Mouse (Mus musculus) embryonic facial prominence, embryonic 11.5 days (tissue): Measurements from ENCODE around the gene Elmo1. TPM values are rescaled to one million over a fixed set of nuclear protein-coding genes. Genes with fewer than 3 reads are reported as not detected.

Source experiments
- ATAC-seq: fragments of 200-750 bp; cut with Nextera tagmentation; replicated peaks from 2 replicates; pipeline ENCODE4 v1.8.0; 2017; ENCODE audit warnings: low read depth; ENCODE audit not compliant: insufficient number of reproducible peaks, low FRiP score, low TSS enrichment
- DNase-seq: peaks from one replicate; pipeline ENCODE4 v3.0.0-alpha.2; 2015; ENCODE audit warnings: low spot score
- H3K27ac ChIP-seq: fragments of 300-500 bp; sonication (generic); replicated peaks from 2 replicates; pipeline ENCODE4 v1.5.1; 2014; ENCODE audit warnings: mild to moderate bottlenecking, low read depth, low read length, control low read depth
- H3K27me3 ChIP-seq: fragments of 300-500 bp; sonication (generic); 2 replicates; pipeline ENCODE4 v1.6.1; 2014; ENCODE audit warnings: mild to moderate bottlenecking, low read length, moderate library complexity, mixed read lengths; ENCODE audit not compliant: control insufficient read depth, insufficient read depth
- H3K36me3 ChIP-seq: fragments of 300-500 bp; sonication (generic); replicated peaks from 2 replicates; pipeline ENCODE4 v1.6.1; 2014; ENCODE audit warnings: low read depth, mild to moderate bottlenecking, low read length, moderate library complexity, mixed read lengths; ENCODE audit not compliant: control insufficient read depth, insufficient read depth
- H3K4me1 ChIP-seq: fragments of 300-500 bp; sonication (generic); 2 replicates; pipeline ENCODE4 v1.6.1; 2014; ENCODE audit warnings: low read length, mixed read lengths; ENCODE audit not compliant: control insufficient read depth, insufficient read depth
- H3K4me2 ChIP-seq: fragments of 300-500 bp; sonication (generic); 2 replicates; pipeline ENCODE4 v1.6.1; 2014; ENCODE audit warnings: low read depth, mild to moderate bottlenecking, control low read depth, low read length, moderate library complexity
- H3K4me3 ChIP-seq: fragments of 300-500 bp; sonication (generic); 2 replicates; pipeline ENCODE4 v1.5.1; 2014; ENCODE audit warnings: low read depth, low read length, control low read depth
- H3K9ac ChIP-seq: fragments of 300-500 bp; sonication (generic); replicated peaks from 2 replicates; pipeline ENCODE4 v1.6.1; 2014; ENCODE audit warnings: mild to moderate bottlenecking, control low read depth, low read length
- H3K9me3 ChIP-seq: fragments of 300-500 bp; sonication (generic); replicated peaks from 2 replicates; pipeline ENCODE4 v1.6.1; 2016; ENCODE audit warnings: mild to moderate bottlenecking, low read length, inconsistent platforms, mixed read lengths; ENCODE audit not compliant: control insufficient read depth
- WGBS: fragments of 180-500 bp; shearing (Covaris S2); extraction: QIAGEN DNeasy Blood & Tissue Kit; methylation state at CpG from one replicate; pipeline ENCODE4 v1.1.7; 2014; 5-methylcytosine and 5-hydroxymethylcytosine counted together
- polyA plus RNA-seq: library from polyadenylated mRNA; unstranded; fragments of >200 nt; fragmentation: Nextera tagmentation; extraction: Ambion mirVana; gene quantifications from 2 replicates; pipeline ENCODE4 v1.2.1, GENCODE M21; 2014

Gene Elmo1
- polyA plus RNA-seq, 1 experiment from 2014 or later, result 8.8 TPM

- DNase-seq (no peak), ATAC-seq (no peak)
- H3K9ac ChIP-seq, result no peak overlapping the region
- no peaks in the 10 kb centered on the region for H3K36me3 ChIP-seq
- no peak overlapping the region for H3K4me2 ChIP-seq
- H3K27me3 ChIP-seq, result no peaks in the 10 kb centered on the region
- H3K9me3 ChIP-seq, result no peaks in the 10 kb centered on the region
- 62% methylated on average over 10 of the region's 10 CpGs for WGBS
- no peak overlapping the region for H3K4me3 ChIP-seq
- no peaks in the 10 kb centered on the region for H3K4me1 ChIP-seq
- no peak overlapping the region for H3K27ac ChIP-seq
Measured at GRCm38 (mm10) chr13:20507381-20508129, 417.2 kb downstream of the Elmo1 start.

GRCm38 (mm10) chr13:20511026-20511425, 420.6 kb downstream of the Elmo1 start:
- no peaks in the 10 kb centered on the region for H3K4me1 ChIP-seq
- H3K27me3 ChIP-seq, result no peaks in the 10 kb centered on the region
- no peak overlapping the region for H3K9ac ChIP-seq
- H3K9me3 ChIP-seq, result no peaks in the 10 kb centered on the region
- ATAC-seq, result no peak
- no peak overlapping the region for H3K4me3 ChIP-seq
- no peaks in the 10 kb centered on the region for H3K36me3 ChIP-seq
- no peak overlapping the region for H3K27ac ChIP-seq
- DNase-seq, result no peak
- WGBS, result 93% methylated on average over 4 of the region's 4 CpGs
- H3K4me2 ChIP-seq, result no peak overlapping the region

DNA sequence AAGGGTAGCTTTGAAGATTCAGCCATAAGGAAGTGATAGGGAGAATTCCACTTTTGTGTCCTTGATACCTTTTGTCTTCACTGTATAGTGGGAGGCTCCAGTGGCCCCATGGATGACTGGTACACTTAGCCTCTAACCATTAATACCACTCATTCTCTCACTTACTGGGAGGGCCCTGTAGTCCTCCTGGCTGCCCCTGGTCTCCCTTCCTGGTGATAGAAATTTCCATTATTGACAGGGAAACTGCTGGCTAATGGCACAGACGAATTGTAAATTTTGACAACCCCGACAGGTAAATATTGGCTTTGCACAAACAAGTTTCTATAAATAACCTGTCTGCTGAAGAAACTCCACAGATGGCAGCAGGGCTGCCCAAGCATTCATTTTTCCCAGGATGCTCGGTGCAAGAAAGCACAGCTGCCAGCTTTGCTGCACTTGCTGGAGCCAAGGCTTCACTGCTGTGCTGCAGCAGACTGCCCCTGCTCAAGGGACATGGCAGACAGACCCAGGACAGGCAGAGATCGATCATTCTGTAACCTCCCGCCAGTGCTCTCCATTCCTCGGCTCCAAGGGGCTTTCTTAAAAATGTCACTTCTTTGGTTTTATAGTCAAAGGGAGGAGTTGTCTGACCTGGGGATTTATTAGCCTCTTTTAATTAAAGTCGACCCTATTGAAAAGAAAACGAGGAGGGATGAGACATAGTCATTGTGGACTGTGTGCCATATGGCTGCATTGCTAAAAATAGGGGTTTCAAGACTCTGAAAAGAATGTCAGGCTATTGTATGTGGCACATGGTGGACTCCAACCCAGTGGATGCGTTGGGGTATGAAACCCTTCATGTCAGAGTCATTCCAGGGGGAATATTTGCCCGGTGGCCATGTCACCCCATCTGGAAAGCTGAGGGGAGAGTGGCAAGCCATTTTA, 422.2 kb downstream of the Elmo1 start:
- Histone ChIP-seq H3K4me1 (no peaks in the 10 kb centered on the region), H3K27ac (no peak overlapping the region), H3K4me3 (no peak overlapping the region), H3K9me3 (no peaks in the 10 kb centered on the region), H3K4me2 (no peak overlapping the region), H3K9ac (no peak overlapping the region), H3K27me3 (no peaks in the 10 kb centered on the region), H3K36me3 (no peaks in the 10 kb centered on the region)
- DNase-seq (no peak), ATAC-seq (no peak)
- WGBS, result 75% methylated on average over 10 of the region's 10 CpGs

GRCm38 (mm10) chr13:20514721-20515120, 424.3 kb downstream of the Elmo1 start:
- H3K4me2 ChIP-seq, result no peak overlapping the region
- H3K36me3 ChIP-seq, result no peaks in the 10 kb centered on the region
- no peak overlapping the region for H3K4me3 ChIP-seq
- H3K9me3 ChIP-seq, result no peaks in the 10 kb centered on the region
- H3K27ac ChIP-seq, result no peak overlapping the region
- H3K27me3 ChIP-seq, result no peaks in the 10 kb centered on the region
- DNase-seq (no peak), ATAC-seq (no peak)
- WGBS, result 97% methylated on average over 3 of the region's 3 CpGs
- no peak overlapping the region for H3K9ac ChIP-seq
- H3K4me1 ChIP-seq, result no peaks in the 10 kb centered on the region

DNA sequence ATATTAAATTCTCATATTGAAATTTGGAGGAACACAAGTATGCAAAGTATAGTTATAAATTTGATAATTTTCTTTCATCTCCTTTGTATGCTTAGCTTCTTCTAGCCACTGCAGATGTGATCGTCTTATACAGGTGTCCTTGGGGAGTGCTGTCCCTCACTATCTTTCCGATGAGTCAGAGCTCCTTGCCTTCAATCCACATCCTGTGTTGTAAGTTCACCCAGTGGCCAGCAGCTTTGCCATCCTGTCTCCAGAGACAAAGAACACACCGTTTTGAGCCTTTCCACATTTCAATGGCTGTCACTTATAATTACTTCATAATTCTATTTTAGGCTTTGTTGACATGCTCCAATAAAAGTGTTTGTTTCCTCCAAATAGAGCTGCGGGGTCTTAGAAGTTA, 425.7 kb downstream of the Elmo1 start:
- WGBS, result 75% methylated on average over 4 of the region's 4 CpGs
- no peak overlapping the region for H3K4me2 ChIP-seq
- ATAC-seq, result no peak

GRCm38 (mm10) chr13:20517702-20518101, 427.3 kb downstream of the Elmo1 start:
- Histone ChIP-seq H3K27ac (no peak overlapping the region), H3K4me2 (no peak overlapping the region), H3K4me1 (no peaks in the 10 kb centered on the region), H3K9ac (no peak overlapping the region), H3K27me3 (no peaks in the 10 kb centered on the region), H3K9me3 (no peaks in the 10 kb centered on the region), H3K36me3 (no peaks in the 10 kb centered on the region), H3K4me3 (no peak overlapping the region)
- ATAC-seq, result no peak
- DNase-seq, result no peak
- WGBS, result 72% methylated on average over 4 of the region's 4 CpGs

More for the DNA sequence above, 425.7 kb downstream of the Elmo1 start:
- no peaks in the 10 kb centered on the region for H3K27me3 ChIP-seq
- H3K9me3 ChIP-seq, result no peaks in the 10 kb centered on the region
- H3K4me3 ChIP-seq, result no peak overlapping the region
- DNase-seq, result no peak
- H3K4me1 ChIP-seq, result no peaks in the 10 kb centered on the region
- no peak overlapping the region for H3K27ac ChIP-seq
- H3K36me3 ChIP-seq, result no peaks in the 10 kb centered on the region
- H3K9ac ChIP-seq, result no peak overlapping the region

DNA sequence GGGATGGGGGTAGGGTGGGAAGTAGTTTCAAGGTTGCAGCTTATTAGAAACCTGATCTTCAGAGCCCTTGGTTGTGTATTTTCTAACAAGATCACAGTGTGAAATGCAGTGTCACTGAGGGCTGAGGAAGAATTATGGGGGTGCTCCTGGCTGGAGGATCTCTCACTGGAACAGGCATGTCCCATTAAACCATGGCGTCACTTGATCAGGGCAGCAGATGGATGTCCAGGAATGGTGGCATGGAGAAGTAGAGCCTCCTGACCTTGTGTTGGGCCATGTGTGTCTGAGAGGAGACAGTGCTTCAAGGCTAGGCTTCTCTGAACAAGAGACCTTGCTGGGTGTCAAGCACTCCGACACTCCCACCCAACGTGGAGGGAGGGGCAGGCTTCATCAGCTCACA, 431.1 kb downstream of the Elmo1 start:
- WGBS, result 85% methylated on average over 3 of the region's 3 CpGs

GRCm38 (mm10) chr13:20523671-20524070, 433.3 kb downstream of the Elmo1 start:
- Histone ChIP-seq H3K9me3 (no peaks in the 10 kb centered on the region), H3K4me2 (no peak overlapping the region), H3K4me1 (no peaks in the 10 kb centered on the region), H3K27me3 (no peaks in the 10 kb centered on the region), H3K4me3 (no peak overlapping the region), H3K27ac (no peak overlapping the region), H3K9ac (no peak overlapping the region), H3K36me3 (no peaks in the 10 kb centered on the region)
- DNase-seq, result no peak
- 86% methylated on average over 1 of the region's 1 CpGs for WGBS
- no peak for ATAC-seq

More for the DNA sequence above, 431.1 kb downstream of the Elmo1 start:
- Histone ChIP-seq H3K27me3 (no peaks in the 10 kb centered on the region), H3K4me3 (no peak overlapping the region), H3K27ac (no peak overlapping the region), H3K4me2 (no peak overlapping the region), H3K9me3 (no peaks in the 10 kb centered on the region), H3K4me1 (no peaks in the 10 kb centered on the region), H3K36me3 (no peaks in the 10 kb centered on the region), H3K9ac (no peak overlapping the region)
- DNase-seq, result no peak
- ATAC-seq, result no peak
